Mouse (Mus musculus) cerebellum, postnatal 14 days (tissue): ENCODE data around the gene Ttc9.
A peak's percentile ranks its signal among the peaks of the same experiment; 100 is the strongest.

ENCODE experiments used
- DNase-seq, 2 experiments: peaks; one replicate each; pipeline ENCODE4 v3.0.0; 2021; ENCODE audit warnings: mixed read lengths in 2 of 2

The Ttc9 gene

GRCm38 (mm10) chr12:81662076-81662475 lies 31.0 kb downstream of the Ttc9 start:
- DNase-seq: no peak

GRCm38 (mm10) chr12:81663116-81663515 lies 32.1 kb downstream of the Ttc9 start:
- no peak for DNase-seq

GRCm38 (mm10) chr12:81663906-81664305 lies 32.9 kb downstream of the Ttc9 start:
- no peak for DNase-seq

GRCm38 (mm10) chr12:81668406-81668805 lies 37.4 kb downstream of the Ttc9 start:
- no peak for DNase-seq

GRCm38 (mm10) chr12:81675557-81675956 lies 44.5 kb downstream of the Ttc9 start:
- DNase-seq: no peak

- DNase-seq: no peak
Observed at GRCm38 (mm10) chr12:81679807-81680529, 48.9 kb downstream of the Ttc9 start.

- no peak for DNase-seq
Observed at GRCm38 (mm10) chr12:81683395-81683794, 52.3 kb downstream of the Ttc9 start.

GRCm38 (mm10) chr12:81684096-81684495 lies 53.0 kb downstream of the Ttc9 start:
- DNase-seq: no peak

GRCm38 (mm10) chr12:81685981-81686380 lies 54.9 kb downstream of the Ttc9 start:
- no peak for DNase-seq

- no peak for DNase-seq
Observed at GRCm38 (mm10) chr12:81686406-81687117, 55.5 kb downstream of the Ttc9 start.

GRCm38 (mm10) chr12:81687873-81688272 lies 56.8 kb downstream of the Ttc9 start:
- no peak for DNase-seq

- no peak for DNase-seq
Observed at GRCm38 (mm10) chr12:81688537-81688936, 57.5 kb downstream of the Ttc9 start.

GRCm38 (mm10) chr12:81689505-81690056 lies 58.5 kb downstream of the Ttc9 start:
- DNase-seq: no peak

- DNase-seq: no peak
Observed at GRCm38 (mm10) chr12:81690111-81690510, 59.1 kb downstream of the Ttc9 start.

GRCm38 (mm10) chr12:81690751-81691150 lies 59.7 kb downstream of the Ttc9 start:
- no peak for DNase-seq

- DNase-seq: no peak
Observed at GRCm38 (mm10) chr12:81691177-81691730, 60.2 kb downstream of the Ttc9 start.

- DNase-seq: no peak
Observed at GRCm38 (mm10) chr12:81698011-81698410, 67.0 kb downstream of the Ttc9 start.

- peak; percentile 39 to 42 for DNase-seq
Observed at GRCm38 (mm10) chr12:81702903-81703302, 71.9 kb downstream of the Ttc9 start.

- DNase-seq: no peak
Observed at GRCm38 (mm10) chr12:81712618-81713017, 81.6 kb downstream of the Ttc9 start.
